Mouse (Mus musculus): ENCODE measurements around the gene Eea1.

GRCm38 (mm10) chr10:95956629-95957028, 16.2 kb downstream of the Eea1 start:
- no peak for TF ChIP-seq CTCF (IDR thresholded peaks at IDR 0.05; ENCODE audit: control insufficient read depth, insufficient read depth, low read length)
- no peak for TF ChIP-seq POLR2A (IDR thresholded peaks at IDR 0.05; ENCODE audit: borderline replicate concordance, control insufficient read depth, low read depth, low read length)

All from bone marrow, adult 2 months (tissue).